Mouse (Mus musculus): Measurements from ENCODE around the gene Upk2.
"Not testable (repeated sequence)": the region's sequence is repeated elsewhere in the genome, so short reads cannot be mapped to it uniquely, and the experiment has no call there.

Gene Upk2

DNA sequence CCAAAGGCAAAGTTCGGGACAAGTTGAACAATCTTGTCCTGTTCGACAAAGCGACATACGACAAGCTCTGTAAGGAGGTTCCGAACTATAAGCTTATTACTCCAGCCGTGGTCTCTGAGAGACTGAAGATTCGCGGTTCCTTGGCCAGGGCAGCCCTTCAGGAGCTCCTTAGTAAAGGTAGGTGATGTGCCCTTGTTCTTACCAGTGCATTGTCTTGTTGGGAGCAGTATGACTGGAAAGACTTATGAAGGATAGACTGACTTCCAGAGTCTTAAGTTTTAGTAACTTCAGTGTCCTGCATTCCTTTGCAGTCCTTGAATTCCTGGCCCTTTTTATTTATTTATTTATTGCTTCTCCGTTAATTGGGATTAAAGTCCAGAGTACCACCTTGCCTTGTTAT, 46.1 kb downstream of the Upk2 start:
- not testable (repeated sequence) for DNase-seq (ENCODE audit: low spot score in 2 of 2)

DNA sequence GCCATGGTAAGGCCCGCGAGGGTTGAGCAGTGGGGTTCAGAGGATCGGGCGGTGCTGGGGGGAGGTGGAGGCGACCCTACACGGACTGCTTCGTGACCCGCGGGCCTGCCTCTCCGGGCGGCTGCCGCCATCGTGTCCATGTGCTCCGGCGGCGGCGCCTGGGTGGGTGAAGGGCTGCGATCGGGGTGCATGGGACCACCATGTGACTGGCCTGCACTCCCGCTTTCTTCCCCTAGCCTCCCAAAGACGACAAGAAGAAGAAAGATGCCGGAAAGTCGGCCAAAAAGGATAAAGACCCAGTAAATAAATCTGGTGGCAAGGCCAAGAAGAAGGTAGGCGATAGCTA, 47.1 kb downstream of the Upk2 start:
- no peak for DNase-seq (ENCODE audit: low spot score in 2 of 2)

GRCm38 (mm10) chr9:44406906-44407751, 47.6 kb downstream of the Upk2 start, which contains the start of the genes Rps25 and Trappc4:
Rps25 (plus strand) TSS chr9:44407139.
Trappc4 (minus strand) TSS chr9:44407600.
- DNase-seq (ENCODE audit: low spot score in 2 of 2) = peak; percentile 83 to 93

- no peak for DNase-seq (ENCODE audit: low spot score in 2 of 2)
These were observed 49.8 kb downstream of the Upk2 start for GRCm38 (mm10) chr9:44405011-44405410.
